Mouse (Mus musculus) midbrain, embryonic 11.5 days (tissue): ENCODE data around the gene Lyzl4. TPM values are rescaled to one million over a fixed set of nuclear protein-coding genes. Genes with fewer than 3 reads are reported as not detected.

ENCODE experiments used
- ATAC-seq: fragments of 200-750 bp; cut with Nextera tagmentation; 2 replicates; pipeline ENCODE4 v1.8.0; 2017; ENCODE audit warnings: moderate TSS enrichment, moderate library complexity; ENCODE audit not compliant: low FRiP score
- DNase-seq: peaks from one replicate; pipeline ENCODE4 v3.0.0; 2015; ENCODE audit warnings: low spot score; ENCODE audit errors: missing footprints
- H3K27ac ChIP-seq: fragments of 300-500 bp; sonication (generic); 2 replicates; pipeline ENCODE4 v1.5.1; 2014; ENCODE audit warnings: low read depth, low read length
- H3K27me3 ChIP-seq: fragments of 300-500 bp; sonication (generic); 2 replicates; pipeline ENCODE4 v1.6.1; 2014; ENCODE audit warnings: mild to moderate bottlenecking, low read length, moderate library complexity, mixed read lengths; ENCODE audit not compliant: control insufficient read depth, insufficient read depth
- H3K36me3 ChIP-seq: fragments of 300-500 bp; sonication (generic); 2 replicates; pipeline ENCODE4 v1.6.1; 2014; ENCODE audit warnings: mild to moderate bottlenecking, low read length, moderate library complexity, mixed read lengths; ENCODE audit not compliant: control insufficient read depth, insufficient read depth
- H3K4me1 ChIP-seq: fragments of 300-500 bp; sonication (generic); 2 replicates; pipeline ENCODE4 v1.6.1; 2014; ENCODE audit warnings: low read length; ENCODE audit not compliant: control insufficient read depth, insufficient read depth
- H3K4me2 ChIP-seq: fragments of 300-500 bp; sonication (generic); 2 replicates; pipeline ENCODE4 v1.6.1; 2014; ENCODE audit warnings: mild to moderate bottlenecking, moderate library complexity
- H3K4me3 ChIP-seq: fragments of 300-500 bp; sonication (generic); 2 replicates; pipeline ENCODE4 v1.5.1; 2014; ENCODE audit warnings: low read depth, low read length
- H3K9ac ChIP-seq: fragments of 300-500 bp; sonication (generic); 2 replicates; pipeline ENCODE4 v1.6.1; 2014; ENCODE audit warnings: low read length
- H3K9me3 ChIP-seq: fragments of 300-500 bp; sonication (generic); 2 replicates; pipeline ENCODE4 v1.6.1; 2016; ENCODE audit warnings: low read length; ENCODE audit not compliant: control insufficient read depth
- WGBS: fragments of 180-500 bp; shearing (Covaris S2); extraction: QIAGEN DNeasy Blood & Tissue Kit; methylation state at CpG from one replicate; pipeline ENCODE4 v1.1.7; 2014; 5-methylcytosine and 5-hydroxymethylcytosine counted together
- polyA plus RNA-seq: library from polyadenylated mRNA; unstranded; fragments of >200 nt; fragmentation: Nextera tagmentation; extraction: Ambion mirVana; gene quantifications from 2 replicates; pipeline ENCODE4 v1.2.1, GENCODE M21; 2014

Gene Lyzl4
- polyA plus RNA-seq, 1 experiment from 2014 or later: 0.22 TPM

DNA sequence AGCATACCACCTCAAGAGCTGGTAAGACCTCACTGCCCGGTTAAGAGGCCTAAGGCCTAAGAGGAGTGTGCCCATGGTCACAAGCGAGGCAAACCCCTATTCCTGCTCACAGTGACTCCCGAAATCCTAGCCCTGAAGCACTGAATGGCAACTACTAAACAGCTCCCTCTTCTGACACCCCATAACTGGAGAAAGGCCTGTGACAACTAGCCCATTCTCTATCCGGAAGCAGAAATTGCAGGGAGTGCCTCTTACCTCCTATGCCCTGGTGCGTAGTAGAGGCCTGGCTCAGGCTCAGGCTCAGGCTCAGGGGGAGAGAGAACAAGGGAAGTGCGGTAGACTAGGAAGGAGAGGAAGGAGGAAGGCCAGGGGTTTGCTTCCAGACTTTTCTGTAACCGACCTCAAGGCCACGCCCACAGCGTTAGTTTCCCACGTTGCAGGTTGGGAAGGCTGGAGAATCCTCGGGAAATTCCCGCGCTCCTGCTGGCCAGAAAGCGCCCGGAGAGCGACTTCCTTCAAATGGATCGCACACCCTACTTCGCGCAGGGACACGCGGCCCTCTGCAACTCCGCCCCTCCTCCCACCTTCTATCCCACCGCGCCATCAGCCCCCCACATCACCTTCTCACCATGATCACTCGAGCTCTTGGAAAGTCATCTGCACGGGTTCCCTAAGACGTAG is 521 bp downstream of the Lyzl4 start:
- peak overlapping the region; percentile 39 for H3K4me3 ChIP-seq
- peaks cover 14% of the 10 kb centered on the region for H3K4me1 ChIP-seq
- peak overlapping the region; percentile 18; the same call in 1 of the 2 replicates for H3K9ac ChIP-seq
- WGBS: 11% methylated on average over 27 of the region's 27 CpGs
- DNase-seq (no peak), ATAC-seq (peak; percentile 12; the same call in 1 of the 2 replicates)
- H3K27ac ChIP-seq: no peak overlapping the region
- H3K4me2 ChIP-seq: peak overlapping the region; percentile 85
- H3K36me3 ChIP-seq: no peaks in the 10 kb centered on the region
- H3K27me3 ChIP-seq: peaks cover 42% of the 10 kb centered on the region
- H3K9me3 ChIP-seq: no peaks in the 10 kb centered on the region

- Histone ChIP-seq H3K4me3 (no peak overlapping the region), H3K27ac (no peak overlapping the region), H3K27me3 (peaks cover 42% of the 10 kb centered on the region), H3K9ac (no peak overlapping the region), H3K4me1 (peaks cover 14% of the 10 kb centered on the region), H3K9me3 (no peaks in the 10 kb centered on the region), H3K4me2 (no peak overlapping the region), H3K36me3 (no peaks in the 10 kb centered on the region)
- DNase-seq (peak; percentile 69), ATAC-seq (no peak)
- 51% methylated on average over 16 of the region's 16 CpGs for WGBS
Observed at GRCm38 (mm10) chr9:121639790-121640189, 2.1 kb downstream of the Lyzl4 start.

DNA sequence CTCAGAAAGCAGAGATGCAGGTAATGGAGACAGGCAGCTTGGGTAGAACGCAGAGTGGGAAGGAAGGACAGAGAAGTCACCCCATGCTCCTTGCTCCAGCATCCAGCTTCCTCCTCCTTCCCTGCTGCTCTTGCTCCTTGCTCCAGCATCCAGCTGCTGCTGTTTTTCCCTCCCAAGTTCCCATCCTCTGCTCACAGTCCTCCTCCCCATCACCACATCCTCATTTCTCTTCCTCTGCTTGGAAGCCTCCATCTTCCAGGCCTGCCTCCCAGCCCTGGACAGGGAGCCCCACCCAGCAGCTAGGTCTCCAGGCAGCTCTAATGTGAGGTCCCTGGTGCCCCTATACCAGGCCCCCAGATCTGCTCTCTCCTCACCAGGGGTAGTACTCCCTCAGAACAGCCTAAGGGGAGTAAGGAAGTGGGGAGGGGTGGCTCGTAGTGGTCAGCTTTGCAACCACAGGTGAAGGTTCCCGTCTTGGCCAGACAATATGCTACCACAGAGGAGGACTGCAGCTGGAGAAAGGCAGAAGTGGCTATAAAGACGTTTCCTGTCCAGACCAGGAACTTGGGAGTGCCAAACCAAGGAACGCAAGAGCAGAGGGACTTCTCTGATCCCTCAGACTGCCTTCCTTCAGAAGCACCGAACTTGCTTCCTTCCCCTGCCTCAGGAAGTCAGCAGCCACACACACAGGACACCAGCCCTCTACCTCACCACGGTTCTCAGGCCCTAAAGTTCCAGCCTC is 5.9 kb downstream of the Lyzl4 start:
- Histone ChIP-seq H3K36me3 (no peaks in the 10 kb centered on the region), H3K9me3 (no peaks in the 10 kb centered on the region), H3K4me2 (no peak overlapping the region), H3K27ac (no peak overlapping the region), H3K9ac (no peak overlapping the region), H3K27me3 (peaks cover 10% of the 10 kb centered on the region), H3K4me1 (no peaks in the 10 kb centered on the region), H3K4me3 (no peak overlapping the region)
- peak; percentile 45 for DNase-seq
- WGBS: 62% methylated on average over 7 of the region's 7 CpGs
- ATAC-seq: no peak

DNA sequence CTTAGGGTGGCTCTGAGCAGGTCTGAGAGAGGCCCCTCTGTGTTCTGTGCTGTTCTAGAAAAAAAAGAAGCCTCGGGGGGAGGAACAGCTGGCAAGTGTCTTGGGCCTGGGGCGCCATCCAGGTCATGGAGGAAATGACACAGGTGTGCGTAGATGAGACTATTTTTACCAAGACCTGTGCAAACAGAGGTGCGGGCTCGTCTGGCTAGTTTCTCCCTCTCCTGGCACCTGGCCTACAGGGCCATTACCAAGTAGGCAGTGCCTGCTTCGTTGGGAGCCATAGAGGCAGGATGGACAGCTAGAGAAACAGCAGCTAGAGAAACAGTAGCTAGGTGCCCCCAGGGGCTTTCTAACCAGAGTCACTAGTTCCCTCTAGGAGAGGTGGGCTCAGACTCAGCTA is 8.6 kb downstream of the Lyzl4 start:
- DNase-seq (peak; percentile 49), ATAC-seq (no peak)
- Histone ChIP-seq H3K4me1 (no peaks in the 10 kb centered on the region), H3K9ac (no peak overlapping the region), H3K4me3 (no peak overlapping the region), H3K27ac (no peak overlapping the region), H3K36me3 (no peaks in the 10 kb centered on the region), H3K27me3 (no peaks in the 10 kb centered on the region), H3K4me2 (no peak overlapping the region), H3K9me3 (no peaks in the 10 kb centered on the region)
- 82% methylated on average over 6 of the region's 6 CpGs for WGBS

DNA sequence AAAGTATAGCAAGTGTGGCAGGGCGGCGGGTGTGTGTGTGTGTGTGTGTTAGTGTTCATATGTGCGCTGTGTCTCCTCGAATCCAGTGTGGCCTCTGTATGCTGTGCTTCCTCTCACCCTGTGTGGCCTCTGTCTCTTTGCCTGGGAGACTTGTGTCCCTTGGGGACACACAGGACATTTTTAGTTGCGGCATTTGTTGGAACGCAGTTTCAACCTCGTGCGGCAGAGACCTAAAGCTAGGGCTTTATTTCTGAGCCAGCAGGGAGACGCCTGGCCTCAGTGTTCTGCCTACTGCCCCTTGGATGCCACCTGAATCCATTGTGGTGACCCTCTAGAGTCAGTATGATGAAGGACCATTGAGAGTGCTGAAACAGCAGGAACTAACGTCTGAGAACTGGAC is 9.0 kb downstream of the Lyzl4 start:
- whole genome bisulfite sequencing: 89% methylated on average over 10 of the region's 10 CpGs
- ATAC-seq (no peak), DNase-seq (peak; percentile 10)
- Histone ChIP-seq H3K4me3 (no peak overlapping the region), H3K4me1 (no peaks in the 10 kb centered on the region), H3K4me2 (no peak overlapping the region), H3K27ac (no peak overlapping the region), H3K9me3 (no peaks in the 10 kb centered on the region), H3K27me3 (no peaks in the 10 kb centered on the region), H3K9ac (no peak overlapping the region), H3K36me3 (no peaks in the 10 kb centered on the region)

GRCm38 (mm10) chr9:121631946-121632345 is 9.9 kb downstream of the Lyzl4 start:
- no peaks in the 10 kb centered on the region for H3K27me3 ChIP-seq
- 80% methylated on average over 4 of the region's 4 CpGs for WGBS
- DNase-seq: peak; percentile 71
- ATAC-seq: no peak
- no peaks in the 10 kb centered on the region for H3K9me3 ChIP-seq
- no peak overlapping the region for H3K9ac ChIP-seq
- H3K4me2 ChIP-seq: no peak overlapping the region
- H3K4me1 ChIP-seq: no peaks in the 10 kb centered on the region
- no peaks in the 10 kb centered on the region for H3K36me3 ChIP-seq
- no peak overlapping the region for H3K4me3 ChIP-seq
- H3K27ac ChIP-seq: no peak overlapping the region

- H3K4me2 ChIP-seq: no peak overlapping the region
- DNase-seq: no peak
- H3K9me3 ChIP-seq: no peaks in the 10 kb centered on the region
- 74% methylated on average over 1 of the region's 1 CpGs for WGBS
- H3K27ac ChIP-seq: no peak overlapping the region
- no peaks in the 10 kb centered on the region for H3K27me3 ChIP-seq
- H3K36me3 ChIP-seq: no peaks in the 10 kb centered on the region
- H3K4me3 ChIP-seq: no peak overlapping the region
- no peak overlapping the region for H3K9ac ChIP-seq
- no peak for ATAC-seq
- no peaks in the 10 kb centered on the region for H3K4me1 ChIP-seq
Observed at GRCm38 (mm10) chr9:121630627-121631026, 11.3 kb downstream of the Lyzl4 start.

GRCm38 (mm10) chr9:121624920-121625319 is 17.0 kb downstream of the Lyzl4 start:
- Histone ChIP-seq H3K9ac (no peak overlapping the region), H3K4me3 (no peak overlapping the region), H3K36me3 (no peaks in the 10 kb centered on the region), H3K4me1 (no peaks in the 10 kb centered on the region), H3K27me3 (no peaks in the 10 kb centered on the region), H3K4me2 (no peak overlapping the region), H3K9me3 (no peaks in the 10 kb centered on the region), H3K27ac (no peak overlapping the region)
- WGBS: 86% methylated on average over 2 of the region's 2 CpGs
- DNase-seq (no peak), ATAC-seq (no peak)

- H3K9me3 ChIP-seq: no peaks in the 10 kb centered on the region
- no peak overlapping the region for H3K9ac ChIP-seq
- no peak overlapping the region for H3K4me3 ChIP-seq
- no peaks in the 10 kb centered on the region for H3K27me3 ChIP-seq
- DNase-seq (no peak), ATAC-seq (no peak)
- H3K27ac ChIP-seq: no peak overlapping the region
- no peak overlapping the region for H3K4me2 ChIP-seq
- no peaks in the 10 kb centered on the region for H3K4me1 ChIP-seq
- WGBS: 83% methylated on average over 4 of the region's 4 CpGs
- H3K36me3 ChIP-seq: no peaks in the 10 kb centered on the region
Observed at GRCm38 (mm10) chr9:121623235-121623634, 18.7 kb downstream of the Lyzl4 start.
